Mouse (Mus musculus) small intestine, adult 2 months (tissue): ENCODE measurements at regions not wholly inside any gene's neighbourhood (a gene's known extent, or its start where the extent isn't known, plus 50 kb on each side); places are given as distances from the start of the nearest gene placed in this dataset.

ENCODE experiments used
- CTCF ChIP-seq: fragments of 200-500 bp; IDR thresholded peaks from 2 replicates; pipeline ENCODE4 v1.5.1; 2012; ENCODE audit warnings: low read depth, mild to moderate bottlenecking, control low read depth, inconsistent platforms, low read length, moderate library complexity, mixed read lengths; ENCODE audit not compliant: insufficient replicate concordance, insufficient read length; ENCODE audit errors: extremely low read depth
- POLR2A ChIP-seq: fragments of 200-500 bp; IDR thresholded peaks from 2 replicates; pipeline ENCODE4 v1.6.1; 2012; ENCODE audit warnings: low read depth, mild to moderate bottlenecking, control low read depth, inconsistent platforms, low read length, moderate library complexity

GRCm38 (mm10) chr2:170206442-170206754, 58.5 kb upstream of the Zfp217 start:
- no peak for TF ChIP-seq CTCF
- no peak for TF ChIP-seq POLR2A
